Mouse (Mus musculus) forebrain, postnatal 0 days (tissue): ENCODE data around the gene Olfr456. TPM values are rescaled to one million over a fixed set of nuclear protein-coding genes. Genes with fewer than 3 reads are reported as not detected.

ENCODE experiments used
- ATAC-seq: fragments of 200-750 bp; cut with Nextera tagmentation; 2 replicates; pipeline ENCODE4 v1.8.0; 2017; ENCODE audit warnings: mild to moderate bottlenecking, moderate library complexity
- DNase-seq: peaks from one replicate; pipeline ENCODE4 v3.0.0-alpha.2; 2015
- H3K27ac ChIP-seq: fragments of 300-500 bp; sonication (generic); 2 replicates; pipeline ENCODE4 v1.5.1; 2014; ENCODE audit warnings: low read depth, mild to moderate bottlenecking, antibody characterized with exemption, low read length, moderate library complexity, mixed read lengths
- H3K27me3 ChIP-seq: fragments of 300-500 bp; sonication (generic); 2 replicates; pipeline ENCODE4 v1.6.1; 2014; ENCODE audit warnings: mild to moderate bottlenecking, low read length, mixed read lengths; ENCODE audit not compliant: insufficient read depth
- H3K36me3 ChIP-seq: fragments of 300-500 bp; sonication (generic); 2 replicates; pipeline ENCODE4 v1.6.1; 2014; ENCODE audit warnings: mild to moderate bottlenecking, moderate library complexity; ENCODE audit not compliant: insufficient read depth
- H3K4me1 ChIP-seq: fragments of 300-500 bp; sonication (generic); 2 replicates; pipeline ENCODE4 v1.6.1; 2014; ENCODE audit warnings: antibody characterized with exemption; ENCODE audit not compliant: insufficient read depth
- H3K4me2 ChIP-seq: fragments of 300-500 bp; sonication (generic); 2 replicates; pipeline ENCODE4 v1.6.1; 2014; ENCODE audit warnings: low read depth, mild to moderate bottlenecking, moderate library complexity
- H3K4me3 ChIP-seq: fragments of 300-500 bp; sonication (generic); 2 replicates; pipeline ENCODE4 v1.5.1; 2014; ENCODE audit warnings: low read depth, low read length, mixed read lengths
- H3K9ac ChIP-seq: fragments of 300-500 bp; sonication (generic); 2 replicates; pipeline ENCODE4 v1.6.1; 2014; ENCODE audit warnings: mild to moderate bottlenecking
- H3K9me3 ChIP-seq: fragments of 300-500 bp; sonication (generic); 2 replicates; pipeline ENCODE4 v1.6.1; 2016; ENCODE audit warnings: low read length
- CTCF ChIP-seq: sonication (generic); IDR thresholded peaks from 2 replicates; pipeline ENCODE4 v1.5.1; 2016; ENCODE audit warnings: antibody characterized with exemption, control low read depth, low read depth
- WGBS: fragments of 180-500 bp; shearing (Covaris S2); extraction: QIAGEN DNeasy Blood & Tissue Kit; methylation state at CpG from one replicate; pipeline ENCODE4 v1.1.7; 2014; 5-methylcytosine and 5-hydroxymethylcytosine counted together
- polyA plus RNA-seq: library from polyadenylated mRNA; unstranded; fragments of >200 nt; fragmentation: Nextera tagmentation; extraction: Ambion mirVana; gene quantifications from 2 replicates; pipeline ENCODE4 v1.2.1, GENCODE M21; 2015
- total RNA-seq: library from RNA; depleted of rRNA; stranded (reverse); fragments of >200 nt; gene quantifications from 2 replicates; pipeline ENCODE4 v1.2.3, GENCODE M21; 2014; rRNA removed

The Olfr456 gene
- total and polyA plus RNA-seq, 2 experiments from 2014 or later, result not detected

GRCm38 (mm10) chr6:42470542-42470941 is 16.5 kb downstream of the Olfr456 start:
- no peak for TF ChIP-seq CTCF
- DNase-seq, result no peak
- Histone ChIP-seq H3K27me3 (no peaks in the 10 kb centered on the region), H3K9me3 (no peaks in the 10 kb centered on the region), H3K27ac (no peak overlapping the region), H3K9ac (no peak overlapping the region), H3K4me2 (no peak overlapping the region), H3K4me3 (no peak overlapping the region), H3K4me1 (no peaks in the 10 kb centered on the region), H3K36me3 (no peaks in the 10 kb centered on the region)
- WGBS, result 92% methylated on average over 4 of the region's 4 CpGs
- no peak for ATAC-seq

GRCm38 (mm10) chr6:42465096-42465495 is 21.9 kb downstream of the Olfr456 start, which contains the start of gene Olfr458:
Olfr458 (minus strand) TSS chr6:42465196.
- WGBS, result 78% methylated on average over 1 of the region's 1 CpGs

GRCm38 (mm10) chr6:42447381-42447780 is 39.6 kb downstream of the Olfr456 start:
- no peak for TF ChIP-seq CTCF
- 82% methylated on average over 2 of the region's 2 CpGs for WGBS
- no peak overlapping the region for H3K4me2 ChIP-seq

More at GRCm38 (mm10) chr6:42465096-42465495, 21.9 kb downstream of the Olfr456 start, which contains the start of gene Olfr458:
- Histone ChIP-seq H3K27me3 (no peaks in the 10 kb centered on the region), H3K36me3 (no peaks in the 10 kb centered on the region), H3K27ac (no peak within 1 kb of the TSS), H3K4me3 (no peak within 1 kb of the TSS), H3K9ac (no peak within 1 kb of the TSS), H3K9me3 (no peaks in the 10 kb centered on the region), H3K4me2 (no peak within 1 kb of the TSS), H3K4me1 (no peaks in the 10 kb centered on the region)
- DNase-seq (no peak), ATAC-seq (no peak)
- no peak for TF ChIP-seq CTCF

GRCm38 (mm10) chr6:42444491-42444890 is 42.5 kb downstream of the Olfr456 start:
- Histone ChIP-seq H3K36me3 (no peaks in the 10 kb centered on the region), H3K9me3 (no peaks in the 10 kb centered on the region), H3K27ac (no peak overlapping the region), H3K9ac (no peak overlapping the region), H3K4me2 (no peak overlapping the region), H3K4me3 (no peak overlapping the region), H3K4me1 (no peaks in the 10 kb centered on the region), H3K27me3 (no peaks in the 10 kb centered on the region)
- TF ChIP-seq CTCF, result no peak
- ATAC-seq (no peak), DNase-seq (no peak)
- WGBS, result 87% methylated on average over 2 of the region's 2 CpGs

More at GRCm38 (mm10) chr6:42447381-42447780, 39.6 kb downstream of the Olfr456 start:
- no peaks in the 10 kb centered on the region for H3K27me3 ChIP-seq
- no peak overlapping the region for H3K4me3 ChIP-seq
- H3K27ac ChIP-seq, result no peak overlapping the region
- no peaks in the 10 kb centered on the region for H3K36me3 ChIP-seq
- H3K4me1 ChIP-seq, result no peaks in the 10 kb centered on the region
- ATAC-seq (no peak), DNase-seq (no peak)
- no peaks in the 10 kb centered on the region for H3K9me3 ChIP-seq
- no peak overlapping the region for H3K9ac ChIP-seq

- no peaks in the 10 kb centered on the region for H3K9me3 ChIP-seq
- DNase-seq (no peak), ATAC-seq (no peak)
- WGBS, result 86% methylated on average over 2 of the region's 2 CpGs
- no peaks in the 10 kb centered on the region for H3K4me1 ChIP-seq
- H3K9ac ChIP-seq, result no peak overlapping the region
- H3K27me3 ChIP-seq, result no peaks in the 10 kb centered on the region
- H3K36me3 ChIP-seq, result no peaks in the 10 kb centered on the region
- no peak overlapping the region for H3K4me3 ChIP-seq
- H3K27ac ChIP-seq, result no peak overlapping the region
- H3K4me2 ChIP-seq, result no peak overlapping the region
- TF ChIP-seq CTCF, result no peak
Measured at GRCm38 (mm10) chr6:42441395-42441794, 45.6 kb downstream of the Olfr456 start.

Other genes with a start within 250 kb of the Olfr456 start
- gene Gstk1, start 241.3 kb downstream of the Olfr456 start, total RNA-seq, result 6.8 and 7.3 TPM in 2 replicates
- 9.4 and 9.8 TPM in 2 replicates for gene Gstk1, start 241.3 kb downstream of the Olfr456 start, polyA plus RNA-seq
- gene Tmem139, start 225.2 kb downstream of the Olfr456 start, total RNA-seq, result not detected in 2 replicates
- 0.24 TPM in 1 of 2 replicates, not detected in the other for gene Tmem139, start 225.2 kb downstream of the Olfr456 start, polyA plus RNA-seq
- 35.0 and 54.0 TPM in 2 replicates for gene Casp2, start 222.2 kb downstream of the Olfr456 start, total RNA-seq
- gene Casp2, start 222.2 kb downstream of the Olfr456 start, polyA plus RNA-seq, result 21.3 and 24.7 TPM in 2 replicates
- 1.8 and 3.3 TPM in 2 replicates for gene Clcn1, start 200.5 kb downstream of the Olfr456 start, total RNA-seq
- 0.55 and 0.74 TPM in 2 replicates for gene Clcn1, start 200.5 kb downstream of the Olfr456 start, polyA plus RNA-seq
- 59.2 and 72.2 TPM in 2 replicates for gene Fam131b, start 162.6 kb downstream of the Olfr456 start, total RNA-seq
- gene Fam131b, start 162.6 kb downstream of the Olfr456 start, polyA plus RNA-seq, result 5.3 and 5.6 TPM in 2 replicates
- gene Zyx, start 137.6 kb downstream of the Olfr456 start, total RNA-seq, result 30.5 and 35.6 TPM in 2 replicates
- gene Zyx, start 137.6 kb downstream of the Olfr456 start, polyA plus RNA-seq, result 43.5 and 51.6 TPM in 2 replicates
- 0.62 and 0.86 TPM in 2 replicates for gene Epha1, start 113.9 kb downstream of the Olfr456 start, total RNA-seq
- 0.20 and 0.67 TPM in 2 replicates for gene Epha1, start 113.9 kb downstream of the Olfr456 start, polyA plus RNA-seq
- not detected in 2 replicates for gene Tas2r143, start 87.0 kb downstream of the Olfr456 start, total RNA-seq
- gene Tas2r143, start 87.0 kb downstream of the Olfr456 start, polyA plus RNA-seq, result not detected in 2 replicates
- 0.77 TPM in 1 of 2 replicates, not detected in the other for gene Tas2r135, start 81.8 kb downstream of the Olfr456 start, total RNA-seq
- not detected in 2 replicates for gene Tas2r135, start 81.8 kb downstream of the Olfr456 start, polyA plus RNA-seq
- not detected in 2 replicates for gene Tas2r126, start 52.7 kb downstream of the Olfr456 start, total RNA-seq
- gene Tas2r126, start 52.7 kb downstream of the Olfr456 start, polyA plus RNA-seq, result not detected in 2 replicates
- gene Olfr458, start 22.0 kb downstream of the Olfr456 start, total RNA-seq, result not detected in 2 replicates
- not detected in 2 replicates for gene Olfr458, start 22.0 kb downstream of the Olfr456 start, polyA plus RNA-seq
- gene Olfr457, start 10.9 kb downstream of the Olfr456 start, total RNA-seq, result not detected in 2 replicates
- not detected in 2 replicates for gene Olfr457, start 10.9 kb downstream of the Olfr456 start, polyA plus RNA-seq
- gene Olfr455, start 60.4 kb upstream of the Olfr456 start, total RNA-seq, result not detected in 2 replicates
- not detected in 2 replicates for gene Olfr455, start 60.4 kb upstream of the Olfr456 start, polyA plus RNA-seq
- gene Tcaf3, start 110.5 kb upstream of the Olfr456 start, total RNA-seq, result not detected in 2 replicates
- gene Tcaf3, start 110.5 kb upstream of the Olfr456 start, polyA plus RNA-seq, result not detected in 2 replicates
- gene Tcaf2, start 158.0 kb upstream of the Olfr456 start, total RNA-seq, result 2.0 and 2.4 TPM in 2 replicates
- gene Tcaf2, start 158.0 kb upstream of the Olfr456 start, polyA plus RNA-seq, result 0.57 and 1.2 TPM in 2 replicates
- gene Tcaf1, start 222.9 kb upstream of the Olfr456 start, total RNA-seq, result 242 and 286 TPM in 2 replicates
- 147 and 183 TPM in 2 replicates for gene Tcaf1, start 222.9 kb upstream of the Olfr456 start, polyA plus RNA-seq